ENCODE assay signal across 8 mouse cellular contexts in the genomic region with DNA sequence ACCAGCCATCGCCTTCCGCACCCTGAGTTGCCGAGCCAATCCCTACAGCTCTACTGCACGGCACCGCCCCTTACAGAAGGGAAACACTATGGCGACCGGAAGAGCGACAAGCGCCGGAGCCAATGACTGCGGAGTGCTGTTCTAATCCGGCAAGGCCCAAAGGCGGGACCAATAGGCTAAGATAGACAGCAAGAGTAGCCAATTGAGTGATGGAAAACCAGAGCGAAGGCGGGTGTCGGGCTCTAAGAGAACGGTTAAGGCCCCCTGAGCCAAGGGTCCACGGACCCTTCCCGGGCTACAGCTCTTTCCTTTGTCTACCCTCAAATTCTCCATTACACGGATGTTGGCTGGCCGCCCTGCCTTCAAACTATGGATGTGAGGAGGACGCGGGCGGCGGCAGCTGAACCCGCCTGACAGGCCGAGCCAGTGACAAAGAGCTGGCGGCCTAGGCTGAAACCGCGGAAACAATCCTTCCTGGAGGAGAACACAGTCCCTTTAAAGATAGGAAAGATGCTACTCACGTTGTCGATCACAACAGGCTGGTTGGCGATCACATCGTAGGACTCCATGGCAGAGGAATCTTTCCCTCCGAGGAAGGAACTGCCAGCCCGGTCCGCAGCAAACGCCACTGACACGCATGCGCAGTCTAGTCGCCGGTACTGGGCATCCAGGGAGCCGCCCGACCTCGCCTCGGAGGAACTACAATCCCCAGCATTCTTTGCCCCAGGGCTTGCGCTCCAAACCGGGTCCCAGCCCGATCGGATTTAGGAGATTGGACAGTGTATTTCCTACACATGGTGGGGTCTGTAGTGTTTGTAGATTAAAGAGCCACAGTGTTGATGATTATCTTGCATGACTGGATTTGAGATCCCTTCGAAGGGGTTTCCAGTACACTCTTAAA. TPM values are rescaled to one million over a fixed set of nuclear protein-coding genes. Genes with fewer than 3 reads are reported as not detected.
DNase-seq lines count a peak whose midpoint lies in the region; ATAC-seq lines count a peak whose summit lies in the region.

A gene (minus strand): TSS at position 640 of the 901 bp plus-strand sequence.

- H3K27me3 ChIP-seq in intestine, embryonic 14.5 days (replicated peaks; ENCODE audit: control insufficient read depth, insufficient read depth, low read length): no peaks in the 10 kb centered on the region

- under 1% methylated on average over 51 of the region's 51 CpGs for WGBS in intestine, embryonic 14.5 days

- H3K4me2 ChIP-seq in intestine, embryonic 14.5 days (ENCODE audit: low read length): peak within 1 kb of the TSS; percentile 88

- intact Hi-C loops in left cerebral cortex, postnatal 14 days (cut with DNase I): loop anchor here (1.0 to 5.0 kb wide), 2 partner anchors 49 to 107 kb away; a partner anchor contains a TSS

- no peaks in the 10 kb centered on the region for H3K9me3 ChIP-seq in intestine, embryonic 14.5 days (ENCODE audit: control insufficient read depth, low read length)

- H3K9ac ChIP-seq in intestine, embryonic 14.5 days (ENCODE audit: low read length): peak within 1 kb of the TSS; percentile 72

- peak; percentile 93 for ATAC-seq in intestine, embryonic 14.5 days (replicated peaks; ENCODE audit: low FRiP score, low TSS enrichment, low read depth)

- H3K4me3 ChIP-seq in intestine, embryonic 14.5 days (ENCODE audit: low read depth, low read length): peak within 1 kb of the TSS; percentile 90

- DNase-seq in adrenal gland, adult (ENCODE audit: inconsistent age in 2 of 2, low spot score in 1 of 2): peak; percentile 97 to 99
- DNase-seq in embryo, embryonic 10.5 days (ENCODE audit: low spot score): peak; percentile 100
- peak; percentile 94 for DNase-seq in gastrocnemius, postnatal 25 days
- peak; percentile 99 for DNase-seq in intestine, embryonic 14.5 days (ENCODE audit: low spot score)
- DNase-seq in left cerebral cortex, postnatal 14 days (ENCODE audit: low spot score in 2 of 2): peak; percentile 99
- DNase-seq in mesoderm, embryonic 11.5 days (ENCODE audit: low read depth, low spot score): peak; percentile 99
- peak; percentile 95 to 97 for DNase-seq in right cerebral cortex, postnatal 36 days (ENCODE audit: low spot score in 2 of 2)
- peak; percentile 97 for DNase-seq in yolk sac, embryonic 10.5 days (ENCODE audit: low spot score)

- H3K36me3 ChIP-seq in intestine, embryonic 14.5 days (ENCODE audit: control insufficient read depth, insufficient read depth, low read length): peaks cover 8% of the 10 kb centered on the region; the same call in 1 of the 2 replicates

- peak within 1 kb of the TSS; percentile 58; the same call in 1 of the 2 replicates for H3K27ac ChIP-seq in intestine, embryonic 14.5 days (ENCODE audit: low read depth)

- peaks cover 30% of the 10 kb centered on the region for H3K4me1 ChIP-seq in intestine, embryonic 14.5 days (replicated peaks; ENCODE audit: control insufficient read depth, insufficient read depth, low read length)

RNA-seq across cellular contexts. Expression of the gene that starts here (rescaled TPM):
- total RNA-seq in gastrocnemius, postnatal 25 days (2021): 10 to 100 TPM; 49.3 to 53.1 TPM
- polyA plus RNA-seq in intestine, embryonic 14.5 days (2014; fragmentation: Nextera tagmentation; extraction: Ambion mirVana): 127 and 142 TPM in 2 replicates
- 100 to 1,000 TPM; 217 to 220 TPM for total RNA-seq in left cerebral cortex, postnatal 14 days (2021)

Comparison
In these comparisons a context has a peak if more than half of its experiments do, and no peak if none do; other contexts are left out.
1. Peak in every context shown above with its lines: DNase-seq, ATAC-seq, H3K4me3 ChIP-seq and H3K27ac ChIP-seq.
2. RNA of the gene that starts here (total RNA-seq): 217 to 220 TPM in left cerebral cortex, postnatal 14 days; 49.3 to 53.1 TPM in gastrocnemius, postnatal 25 days; every median in the first group is over 4 times any median in the second.